Mouse (Mus musculus): ENCODE measurements around the gene Lypd6b. TPM values are rescaled to one million over a fixed set of nuclear protein-coding genes. Genes with fewer than 3 reads are reported as not detected.

Gene Lypd6b
- polyA plus RNA-seq, 1 experiment from 2014 or later: 1.0 TPM

DNA sequence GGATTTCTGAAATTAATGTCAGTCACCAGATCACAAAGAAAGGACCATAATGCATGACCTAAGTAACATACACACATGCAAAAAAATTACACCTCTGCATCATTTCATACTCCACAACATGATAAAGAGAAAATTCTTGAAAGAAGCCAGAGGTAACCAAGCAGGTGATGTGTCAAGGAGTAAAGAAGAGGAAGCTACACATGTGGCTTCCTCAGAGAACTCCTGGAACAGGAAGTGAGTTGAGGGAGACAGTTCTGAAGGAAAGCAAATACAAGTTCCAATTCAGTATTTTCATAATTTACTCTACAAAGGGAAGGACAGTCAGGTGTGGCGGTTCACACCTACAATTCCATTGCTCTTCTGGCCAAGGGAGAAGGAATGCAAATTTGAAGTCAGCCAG lies 93.5 kb downstream of the Lypd6b start:
- Histone ChIP-seq H3K4me2 (no peak overlapping the region), H3K27me3 (no peaks in the 10 kb centered on the region), H3K9me3 (replicated peaks) (no peaks in the 10 kb centered on the region), H3K9ac (no peak overlapping the region), H3K4me1 (replicated peaks) (no peaks in the 10 kb centered on the region), H3K36me3 (no peaks in the 10 kb centered on the region), H3K27ac (no peak overlapping the region), H3K4me3 (no peak overlapping the region)
- no peak for ATAC-seq (replicated peaks; ENCODE audit: insufficient number of reproducible peaks, insufficient read depth, low FRiP score, low read depth)
- WGBS: 91% methylated on average over 1 of the region's 1 CpGs

DNA sequence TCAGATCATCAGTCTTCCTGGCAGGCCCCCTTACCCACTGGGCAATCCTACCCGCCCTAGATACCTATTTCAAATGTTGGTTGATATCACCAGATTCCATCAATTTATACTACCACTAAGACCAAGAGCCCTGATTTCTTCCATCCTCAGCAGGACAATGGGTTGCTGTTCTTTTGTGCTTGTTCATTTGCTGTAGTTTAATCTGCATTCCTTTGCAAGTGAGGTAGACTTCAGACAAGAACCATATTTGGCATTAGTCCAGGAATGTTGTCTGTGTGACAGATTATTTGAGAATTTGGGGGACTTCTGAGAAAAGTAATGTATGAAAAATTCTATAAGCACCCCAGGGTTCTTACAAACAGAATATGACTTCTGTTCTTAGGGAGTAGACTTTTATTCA lies 95.0 kb downstream of the Lypd6b start:
- no peaks in the 10 kb centered on the region for H3K4me1 ChIP-seq (replicated peaks)
- H3K9me3 ChIP-seq (replicated peaks): no peaks in the 10 kb centered on the region
- no peak overlapping the region for H3K9ac ChIP-seq
- no peak overlapping the region for H3K27ac ChIP-seq
- no peaks in the 10 kb centered on the region for H3K27me3 ChIP-seq
- H3K36me3 ChIP-seq: no peaks in the 10 kb centered on the region
- WGBS: 90% methylated on average over 1 of the region's 1 CpGs
- no peak overlapping the region for H3K4me2 ChIP-seq
- H3K4me3 ChIP-seq: no peak overlapping the region
- ATAC-seq (replicated peaks; ENCODE audit: insufficient number of reproducible peaks, insufficient read depth, low FRiP score, low read depth): no peak

DNA sequence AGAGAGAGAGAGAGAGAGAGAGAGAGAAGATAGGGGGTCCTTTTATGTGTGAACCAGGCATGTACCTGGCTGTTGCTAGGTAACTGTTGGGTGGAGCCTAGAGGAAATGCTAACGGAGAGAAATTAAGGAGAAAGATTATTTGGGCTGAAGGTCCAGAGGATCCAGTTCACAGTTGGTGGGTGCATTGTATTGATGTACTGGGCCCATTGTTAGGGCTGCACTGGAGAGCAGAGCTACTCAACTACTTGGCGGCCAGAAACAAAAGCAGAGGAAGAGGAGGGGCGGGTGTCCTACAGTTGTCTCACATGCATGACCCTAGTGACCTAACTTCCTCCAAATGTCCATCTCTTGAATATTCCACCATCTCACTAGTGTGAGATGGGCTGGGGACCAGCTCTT lies 96.5 kb downstream of the Lypd6b start:
- H3K27me3 ChIP-seq: no peaks in the 10 kb centered on the region
- H3K27ac ChIP-seq: no peak overlapping the region
- H3K9me3 ChIP-seq (replicated peaks): no peaks in the 10 kb centered on the region
- H3K9ac ChIP-seq: no peak overlapping the region
- H3K4me2 ChIP-seq: no peak overlapping the region
- no peaks in the 10 kb centered on the region for H3K4me1 ChIP-seq (replicated peaks)
- WGBS: 71% methylated on average over 3 of the region's 3 CpGs
- ATAC-seq (replicated peaks; ENCODE audit: insufficient number of reproducible peaks, insufficient read depth, low FRiP score, low read depth): no peak
- H3K4me3 ChIP-seq: no peak overlapping the region
- no peaks in the 10 kb centered on the region for H3K36me3 ChIP-seq

DNA sequence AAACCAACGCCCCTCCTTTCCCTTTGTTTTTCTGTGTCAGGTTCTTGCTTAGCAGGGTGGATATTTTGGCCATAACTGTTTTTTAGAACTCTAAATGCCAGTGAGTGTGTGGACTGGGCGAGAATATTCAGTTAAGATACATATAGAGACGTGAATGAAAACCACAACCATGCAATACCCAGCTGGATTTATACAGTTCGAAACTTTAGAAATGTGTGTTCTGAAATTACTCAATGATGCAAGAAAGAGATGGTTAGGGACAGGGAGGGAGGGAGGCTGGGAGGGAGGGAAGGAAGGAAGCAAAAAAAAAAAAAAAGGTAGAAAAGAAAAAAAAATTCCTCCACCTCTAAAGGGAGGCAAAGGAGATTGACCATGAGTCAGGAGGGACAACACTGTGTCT lies 98.7 kb downstream of the Lypd6b start:
- no peak overlapping the region for H3K9ac ChIP-seq
- H3K4me3 ChIP-seq: no peak overlapping the region
- H3K36me3 ChIP-seq: no peaks in the 10 kb centered on the region
- H3K9me3 ChIP-seq (replicated peaks): no peaks in the 10 kb centered on the region
- no peak overlapping the region for H3K4me2 ChIP-seq
- H3K4me1 ChIP-seq (replicated peaks): no peaks in the 10 kb centered on the region
- H3K27me3 ChIP-seq: no peaks in the 10 kb centered on the region
- no peak overlapping the region for H3K27ac ChIP-seq
- ATAC-seq (replicated peaks; ENCODE audit: insufficient number of reproducible peaks, insufficient read depth, low FRiP score, low read depth): no peak
- WGBS: 79% methylated on average over 4 of the region's 4 CpGs

DNA sequence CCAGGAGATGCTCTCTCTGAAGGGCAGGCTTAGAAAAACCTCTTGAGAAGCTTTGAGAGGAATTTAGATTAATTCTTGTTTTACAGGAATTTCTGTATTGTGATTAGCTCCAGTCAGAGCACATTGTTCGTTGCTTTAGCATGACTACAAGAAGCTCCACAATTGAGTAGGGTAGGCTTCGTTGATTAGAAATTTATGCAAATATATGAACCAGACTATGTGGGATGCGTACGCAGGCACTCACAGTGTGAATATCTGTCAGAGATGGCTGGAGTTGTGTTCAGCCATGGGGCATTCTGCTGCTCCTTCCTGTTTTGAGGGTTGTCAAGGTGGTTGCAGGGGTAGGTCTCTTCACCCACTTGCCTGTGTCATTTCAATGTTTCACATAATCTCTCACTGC lies 100.9 kb downstream of the Lypd6b start:
- Histone ChIP-seq H3K9ac (no peak overlapping the region), H3K9me3 (replicated peaks) (no peaks in the 10 kb centered on the region), H3K27ac (no peak overlapping the region), H3K4me2 (no peak overlapping the region), H3K4me1 (replicated peaks) (no peaks in the 10 kb centered on the region), H3K4me3 (no peak overlapping the region), H3K36me3 (no peaks in the 10 kb centered on the region), H3K27me3 (no peaks in the 10 kb centered on the region)
- ATAC-seq (replicated peaks; ENCODE audit: insufficient number of reproducible peaks, insufficient read depth, low FRiP score, low read depth): no peak
- WGBS: 73% methylated on average over 4 of the region's 4 CpGs

DNA sequence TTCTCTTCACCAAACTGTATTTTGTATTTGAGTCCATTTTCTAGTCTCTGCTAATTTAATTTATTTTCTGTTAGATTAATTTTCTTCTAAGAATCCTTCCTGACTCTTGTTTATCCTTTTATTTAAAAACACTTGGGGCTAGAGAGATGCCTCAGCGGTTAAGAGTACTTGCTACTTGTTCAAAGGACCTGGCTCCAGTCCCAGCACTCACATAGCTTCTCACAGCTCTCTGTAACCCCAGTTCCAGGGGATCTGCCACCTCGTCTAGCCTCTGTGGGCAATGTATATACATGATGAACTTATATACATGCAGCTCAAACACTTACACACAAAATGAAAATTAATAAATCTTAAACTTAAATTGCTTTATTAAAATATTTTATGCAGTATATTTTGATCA lies 103.2 kb downstream of the Lypd6b start:
- no peak overlapping the region for H3K9ac ChIP-seq
- H3K4me3 ChIP-seq: no peak overlapping the region
- H3K36me3 ChIP-seq: no peaks in the 10 kb centered on the region
- no peaks in the 10 kb centered on the region for H3K27me3 ChIP-seq
- no peak overlapping the region for H3K4me2 ChIP-seq
- no peak for ATAC-seq (replicated peaks; ENCODE audit: insufficient number of reproducible peaks, insufficient read depth, low FRiP score, low read depth)
- H3K4me1 ChIP-seq (replicated peaks): no peaks in the 10 kb centered on the region
- 32% methylated on average over 2 of the region's 2 CpGs for WGBS
- H3K27ac ChIP-seq: no peak overlapping the region
- no peaks in the 10 kb centered on the region for H3K9me3 ChIP-seq (replicated peaks)

DNA sequence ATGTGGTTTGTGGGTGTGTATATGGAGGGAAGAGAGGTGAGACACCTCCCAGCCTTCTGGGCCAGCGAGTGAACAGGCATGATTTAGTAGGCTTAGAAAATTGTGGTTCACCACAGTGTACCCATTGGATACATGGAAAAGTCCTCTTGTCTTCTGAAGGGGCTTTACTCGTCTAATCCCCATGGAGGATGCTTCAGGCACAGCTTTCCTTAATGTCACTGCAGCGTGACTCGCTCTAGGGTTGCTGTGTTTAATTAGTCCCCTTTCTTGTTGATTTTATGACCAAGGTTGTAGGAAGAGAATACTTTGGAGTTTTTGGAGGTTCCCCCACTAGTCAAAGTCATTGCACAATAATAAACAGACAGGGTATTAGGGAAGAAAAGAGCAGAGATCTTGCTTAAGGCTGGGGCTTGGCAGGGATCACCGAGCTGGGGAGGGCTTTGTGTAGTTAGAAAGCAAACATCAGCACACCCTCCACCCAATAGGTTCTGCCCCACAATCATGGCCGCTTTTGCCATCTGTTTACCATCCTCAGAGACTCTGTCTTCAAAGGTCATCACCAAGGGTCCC lies 122.4 kb downstream of the Lypd6b start:
- 80% methylated on average over 6 of the region's 6 CpGs for WGBS

DNA sequence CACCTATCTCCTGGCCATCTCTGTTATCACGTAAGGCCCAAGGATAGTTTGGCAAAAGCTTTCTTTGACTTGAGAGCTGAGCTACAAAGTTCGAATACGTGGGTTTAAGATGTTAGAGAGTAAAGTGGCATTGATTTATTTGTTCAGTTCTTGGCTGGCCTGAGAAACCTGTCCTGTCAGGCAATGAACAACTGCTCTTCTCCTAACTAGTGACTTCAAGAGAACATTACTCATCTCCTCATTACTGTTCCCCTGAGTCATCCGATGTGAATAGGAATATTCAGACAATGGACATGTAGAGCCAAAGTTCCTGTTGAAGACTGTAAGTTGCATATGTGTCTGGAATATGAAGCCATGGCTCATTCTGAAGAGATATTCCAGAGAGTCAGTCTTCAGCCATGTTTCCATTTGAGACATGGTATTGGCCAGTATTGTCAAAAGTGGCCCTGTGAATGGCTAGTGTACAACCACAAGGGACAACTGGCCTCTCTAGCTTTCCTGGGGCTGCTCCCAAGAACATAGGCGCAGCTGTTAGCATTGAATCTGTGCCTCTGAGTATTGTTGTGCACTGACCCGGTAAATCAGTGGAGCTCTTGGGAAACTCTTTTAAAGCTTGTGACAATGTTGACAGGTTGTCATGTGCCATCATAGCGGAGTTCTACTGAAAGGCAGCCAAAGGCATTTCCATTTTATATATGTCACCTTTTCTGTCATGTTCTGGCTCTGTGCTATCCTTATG lies 124.0 kb downstream of the Lypd6b start:
- no peak overlapping the region for H3K9ac ChIP-seq
- WGBS: 81% methylated on average over 7 of the region's 7 CpGs
- H3K4me3 ChIP-seq: no peak overlapping the region
- H3K9me3 ChIP-seq (replicated peaks): no peaks in the 10 kb centered on the region
- H3K27ac ChIP-seq: no peak overlapping the region
- no peaks in the 10 kb centered on the region for H3K36me3 ChIP-seq
- no peak for ATAC-seq (replicated peaks; ENCODE audit: insufficient number of reproducible peaks, insufficient read depth, low FRiP score, low read depth)
- H3K4me2 ChIP-seq: no peak overlapping the region
- H3K4me1 ChIP-seq (replicated peaks): peaks cover 7% of the 10 kb centered on the region; the same call in 1 of the 2 replicates
- H3K27me3 ChIP-seq: no peaks in the 10 kb centered on the region

More for the DNA sequence above, 122.4 kb downstream of the Lypd6b start:
- ATAC-seq (replicated peaks; ENCODE audit: insufficient number of reproducible peaks, insufficient read depth, low FRiP score, low read depth): no peak
- Histone ChIP-seq H3K36me3 (no peaks in the 10 kb centered on the region), H3K27ac (no peak overlapping the region), H3K4me3 (no peak overlapping the region), H3K9ac (no peak overlapping the region), H3K4me1 (replicated peaks) (peaks cover 7% of the 10 kb centered on the region; the same call in 1 of the 2 replicates), H3K27me3 (no peaks in the 10 kb centered on the region), H3K9me3 (replicated peaks) (no peaks in the 10 kb centered on the region), H3K4me2 (no peak overlapping the region)

DNA sequence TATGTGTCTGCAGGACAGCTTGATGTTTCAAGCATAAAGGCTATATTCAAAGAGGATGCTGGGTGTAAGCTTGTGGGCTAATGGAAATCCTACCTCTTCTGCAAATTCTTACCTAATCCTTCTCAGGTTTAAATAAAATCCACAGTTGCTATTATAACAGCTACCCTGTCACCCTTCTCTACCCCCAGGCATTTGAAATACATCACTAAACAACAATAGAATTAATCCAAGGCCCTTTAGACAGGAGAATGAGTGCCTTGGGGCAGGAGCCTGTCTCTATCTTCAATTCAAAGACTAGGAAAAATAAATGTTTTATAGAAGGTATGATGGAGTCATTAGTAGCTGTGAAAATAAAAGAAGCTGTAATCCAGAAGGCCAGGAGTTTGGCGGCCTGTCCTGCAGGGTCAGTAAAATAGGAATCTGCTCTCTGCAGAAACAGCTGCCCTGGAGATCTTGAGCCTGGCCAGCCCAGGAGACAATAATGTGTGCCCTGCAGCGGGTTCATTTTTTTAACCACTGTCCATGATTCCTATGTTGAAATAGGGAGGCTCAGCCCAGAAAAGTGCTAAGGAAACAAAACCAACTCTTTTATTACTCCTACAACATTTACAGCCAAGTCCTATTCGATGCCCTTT lies 124.9 kb downstream of the Lypd6b start:
- ATAC-seq (replicated peaks; ENCODE audit: insufficient number of reproducible peaks, insufficient read depth, low FRiP score, low read depth): no peak
- H3K9ac ChIP-seq: no peak overlapping the region
- peaks cover 7% of the 10 kb centered on the region; the same call in 1 of the 2 replicates for H3K4me1 ChIP-seq (replicated peaks)
- no peak overlapping the region for H3K27ac ChIP-seq
- H3K9me3 ChIP-seq (replicated peaks): no peaks in the 10 kb centered on the region
- H3K36me3 ChIP-seq: no peaks in the 10 kb centered on the region
- no peak overlapping the region for H3K4me3 ChIP-seq
- no peak overlapping the region for H3K4me2 ChIP-seq
- 80% methylated on average over 3 of the region's 3 CpGs for WGBS
- H3K27me3 ChIP-seq: no peaks in the 10 kb centered on the region

DNA sequence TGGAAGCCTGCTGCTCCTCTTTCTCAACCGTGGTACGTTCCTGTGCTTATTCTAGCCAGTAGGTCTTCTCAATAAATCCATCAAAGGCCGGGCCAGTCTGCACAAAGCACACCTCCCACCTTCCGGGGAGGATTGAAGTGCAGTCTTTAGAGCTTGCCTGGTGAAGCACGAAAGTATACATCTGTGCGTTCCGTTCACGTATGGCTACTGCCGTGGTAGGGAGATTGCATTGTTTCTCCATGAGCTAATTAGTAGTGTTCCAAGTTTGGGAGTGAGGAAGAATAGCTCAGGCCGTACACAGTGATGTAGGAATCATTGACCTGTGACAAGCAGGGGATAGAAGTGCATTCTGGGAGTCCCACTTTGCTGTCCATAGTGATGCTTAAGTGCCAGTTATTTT lies 130.0 kb downstream of the Lypd6b start:
- Histone ChIP-seq H3K9ac (no peak overlapping the region), H3K27ac (no peak overlapping the region), H3K36me3 (no peaks in the 10 kb centered on the region), H3K9me3 (replicated peaks) (no peaks in the 10 kb centered on the region), H3K4me2 (no peak overlapping the region), H3K4me3 (no peak overlapping the region), H3K4me1 (replicated peaks) (no peaks in the 10 kb centered on the region), H3K27me3 (no peaks in the 10 kb centered on the region)
- ATAC-seq (replicated peaks; ENCODE audit: insufficient number of reproducible peaks, insufficient read depth, low FRiP score, low read depth): no peak
- WGBS: 68% methylated on average over 10 of the region's 10 CpGs

DNA sequence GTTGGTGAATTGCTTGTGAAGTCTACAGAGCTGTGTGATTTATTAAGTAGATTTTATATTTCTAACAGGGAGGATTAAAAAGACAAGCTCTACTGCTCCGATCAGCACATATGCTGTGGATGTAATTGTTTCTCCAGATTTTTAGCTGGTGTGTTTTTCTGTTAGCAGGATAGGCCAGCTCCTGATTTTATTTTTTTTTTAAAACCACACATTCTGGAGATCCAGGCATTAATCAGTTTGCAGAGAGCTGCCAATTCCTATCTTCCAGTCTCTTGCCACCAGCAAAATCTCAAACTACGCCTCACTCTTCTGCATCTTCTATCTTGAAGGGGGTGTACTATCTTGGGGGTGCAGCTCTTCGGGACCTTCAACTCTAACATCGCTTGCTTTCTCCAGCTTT lies 130.6 kb downstream of the Lypd6b start:
- no peak overlapping the region for H3K4me3 ChIP-seq
- no peaks in the 10 kb centered on the region for H3K27me3 ChIP-seq
- no peak overlapping the region for H3K4me2 ChIP-seq
- 67% methylated on average over 4 of the region's 4 CpGs for WGBS
- no peaks in the 10 kb centered on the region for H3K4me1 ChIP-seq (replicated peaks)
- ATAC-seq (replicated peaks; ENCODE audit: insufficient number of reproducible peaks, insufficient read depth, low FRiP score, low read depth): no peak
- no peak overlapping the region for H3K9ac ChIP-seq
- H3K27ac ChIP-seq: no peak overlapping the region
- no peaks in the 10 kb centered on the region for H3K36me3 ChIP-seq
- no peaks in the 10 kb centered on the region for H3K9me3 ChIP-seq (replicated peaks)

DNA sequence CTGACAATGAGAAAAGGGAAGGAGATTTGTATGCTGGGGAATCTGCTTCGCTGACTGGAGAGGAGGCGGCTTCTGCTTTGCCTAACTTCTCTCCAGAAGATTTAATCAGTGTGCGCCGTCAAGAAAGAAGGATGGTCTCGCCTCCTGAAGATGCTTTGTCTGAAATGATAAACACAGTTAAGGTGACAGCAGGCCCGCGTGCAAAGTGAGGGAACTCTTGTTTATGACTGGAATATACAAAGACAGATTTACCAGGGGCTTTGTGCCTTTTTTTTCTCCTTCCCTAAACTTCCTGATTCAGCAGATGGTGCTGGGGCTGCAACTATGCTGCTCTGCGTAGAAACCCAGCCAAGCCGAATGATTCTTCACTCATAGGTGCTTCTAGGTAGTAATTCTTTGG lies 131.2 kb downstream of the Lypd6b start:
- H3K4me2 ChIP-seq: no peak overlapping the region
- no peak for ATAC-seq (replicated peaks; ENCODE audit: insufficient number of reproducible peaks, insufficient read depth, low FRiP score, low read depth)
- no peaks in the 10 kb centered on the region for H3K4me1 ChIP-seq (replicated peaks)
- no peak overlapping the region for H3K4me3 ChIP-seq
- H3K36me3 ChIP-seq: no peaks in the 10 kb centered on the region
- no peak overlapping the region for H3K27ac ChIP-seq
- 38% methylated on average over 9 of the region's 9 CpGs for WGBS
- H3K9ac ChIP-seq: no peak overlapping the region
- no peaks in the 10 kb centered on the region for H3K27me3 ChIP-seq
- H3K9me3 ChIP-seq (replicated peaks): no peaks in the 10 kb centered on the region

Data from heart, embryonic 15.5 days (tissue).